Mouse (Mus musculus) lung, postnatal 0 days (tissue): ENCODE results near the gene Mcmbp.

ENCODE experiments used
- CTCF ChIP-seq: IDR thresholded peaks from 2 replicates; pipeline ENCODE4 v1.5.1; 2016; ENCODE audit warnings: antibody characterized with exemption, mild to moderate bottlenecking
- EP300 ChIP-seq: IDR thresholded peaks from 2 replicates; pipeline ENCODE4 v1.6.1; 2016; ENCODE audit warnings: antibody characterized with exemption, mild to moderate bottlenecking, control low read depth

- TF ChIP-seq CTCF: no peak
- TF ChIP-seq EP300: no peak
These were observed 71.5 kb downstream of the Mcmbp start for GRCm38 (mm10) chr7:128668831-128669230.
